Mouse (Mus musculus) ES-E14 (cell line): ENCODE data around the gene Hmox1.

Experiments used
- CHD2 ChIP-seq: IDR thresholded peaks from 2 replicates; pipeline ENCODE4 v1.6.1; 2014; ENCODE audit warnings: mild to moderate bottlenecking, low read depth, low read length, inconsistent platforms
- HCFC1 ChIP-seq: IDR thresholded peaks from 2 replicates; pipeline ENCODE4 v1.6.1; 2012; ENCODE audit warnings: low read length, inconsistent platforms, borderline replicate concordance; ENCODE audit not compliant: insufficient read depth
- MAFK ChIP-seq: IDR thresholded peaks from 2 replicates; pipeline ENCODE4 v1.6.1; 2014; ENCODE audit warnings: mild to moderate bottlenecking, low read depth, low read length, inconsistent platforms; ENCODE audit not compliant: insufficient read depth
- ZC3H11A ChIP-seq: IDR thresholded peaks from 2 replicates; pipeline ENCODE4 v1.6.1; 2012; ENCODE audit warnings: low read depth, mild to moderate bottlenecking, inconsistent platforms, low read length, borderline replicate concordance
- ZNF384 ChIP-seq: IDR thresholded peaks from 2 replicates; pipeline ENCODE4 v1.6.1; 2012; ENCODE audit warnings: low read depth, low read length, inconsistent platforms

GRCm38 (mm10) chr8:75093399-75094156, at the start of gene Hmox1:
- TF ChIP-seq MAFK = 0 out of 2 replicates have a peak, but pooled peaks have one; percentile 16
- no peak for TF ChIP-seq ZNF384
- no peak for TF ChIP-seq ZC3H11A
- no peak for TF ChIP-seq CHD2
- no peak for TF ChIP-seq HCFC1
